Mouse (Mus musculus): ENCODE results near the gene Atg4a-ps.

GRCm38 (mm10) chr3:103650406-103650805, 4.5 kb upstream of the Atg4a-ps start:
- TF ChIP-seq POLR2A (IDR thresholded peaks at IDR 0.05; ENCODE audit: control insufficient read depth, extremely low read depth, insufficient read depth, low read length, poor library complexity) (no peak), CTCF (IDR thresholded peaks at IDR 0.05; ENCODE audit: borderline replicate concordance, control insufficient read depth, extremely low read depth, insufficient read depth, low read length, poor library complexity) (no peak)

All from thymus, adult 2 months (tissue).